Mouse (Mus musculus) lung, postnatal 0 days (tissue): ENCODE measurements at regions not wholly inside any gene's neighbourhood (a gene's known extent, or its start where the extent isn't known, plus 50 kb on each side); places are given as distances from the start of the nearest gene placed in this dataset.

Source experiments
- ATAC-seq: fragments of 200-750 bp; cut with Nextera tagmentation; 2 replicates; pipeline ENCODE4 v1.8.0; 2017; ENCODE audit warnings: moderate library complexity
- DNase-seq: peaks from one replicate; pipeline ENCODE4 v3.0.0-alpha.2; 2016; ENCODE audit warnings: low spot score
- H3K27ac ChIP-seq: fragments of 300-500 bp; sonication (generic); 2 replicates; pipeline ENCODE4 v1.5.1; 2014; ENCODE audit warnings: antibody characterized with exemption, mild to moderate bottlenecking, low read length, mixed read lengths
- H3K27me3 ChIP-seq: fragments of 300-500 bp; sonication (generic); replicated peaks from 2 replicates; pipeline ENCODE4 v1.6.1; 2014; ENCODE audit warnings: low read length, mixed read lengths; ENCODE audit not compliant: insufficient read depth
- H3K36me3 ChIP-seq: fragments of 300-500 bp; sonication (generic); 2 replicates; pipeline ENCODE4 v1.6.1; 2014; ENCODE audit warnings: low read length, mixed read lengths; ENCODE audit not compliant: insufficient read depth
- H3K4me1 ChIP-seq: fragments of 300-500 bp; sonication (generic); 2 replicates; pipeline ENCODE4 v1.6.1; 2014; ENCODE audit warnings: antibody characterized with exemption, low read depth, low read length, mixed read lengths; ENCODE audit not compliant: insufficient read depth
- H3K4me2 ChIP-seq: fragments of 300-500 bp; sonication (generic); replicated peaks from 2 replicates; pipeline ENCODE4 v1.6.1; 2014; ENCODE audit warnings: low read depth, mild to moderate bottlenecking, low read length, moderate library complexity, mixed read lengths
- H3K4me3 ChIP-seq: fragments of 300-500 bp; sonication (generic); 2 replicates; pipeline ENCODE4 v1.5.1; 2014; ENCODE audit warnings: low read depth, low read length
- H3K9ac ChIP-seq: fragments of 300-500 bp; sonication (generic); replicated peaks from 2 replicates; pipeline ENCODE4 v1.6.1; 2014; ENCODE audit warnings: low read depth, mild to moderate bottlenecking
- H3K9me3 ChIP-seq: fragments of 300-500 bp; sonication (generic); 2 replicates; pipeline ENCODE4 v1.6.1; 2016; ENCODE audit warnings: low read length, mixed read lengths
- CTCF ChIP-seq: IDR thresholded peaks from 2 replicates; pipeline ENCODE4 v1.5.1; 2016; ENCODE audit warnings: antibody characterized with exemption, mild to moderate bottlenecking
- EP300 ChIP-seq: IDR thresholded peaks from 2 replicates; pipeline ENCODE4 v1.6.1; 2016; ENCODE audit warnings: antibody characterized with exemption, mild to moderate bottlenecking, control low read depth
- whole genome bisulfite sequencing: fragments of 180-500 bp; shearing (Covaris S2); extraction: QIAGEN DNeasy Blood & Tissue Kit; methylation state at CpG from one replicate; pipeline ENCODE4 v1.1.7; 2014; 5-methylcytosine and 5-hydroxymethylcytosine counted together

DNA sequence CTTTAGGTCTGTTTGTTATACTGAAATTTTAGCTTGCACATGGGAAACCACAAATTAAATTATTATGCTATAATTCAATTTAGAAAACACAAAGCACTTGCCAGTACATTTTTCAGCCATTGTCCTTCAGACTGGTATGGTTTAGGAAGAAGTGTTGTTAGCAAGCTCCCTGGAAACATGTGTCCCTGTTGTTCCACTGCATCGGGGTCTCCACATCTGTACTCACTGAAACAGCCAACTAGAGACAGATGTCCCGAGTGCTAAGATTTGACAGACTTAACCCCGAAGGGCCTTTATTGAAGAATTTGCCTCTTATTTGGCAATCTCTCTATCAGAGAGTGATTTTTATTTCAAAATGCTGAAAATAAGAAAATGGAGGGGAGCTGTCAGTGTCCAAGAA lies 362.6 kb downstream of the Rfpl4b start:
- no peak overlapping the region for H3K9ac ChIP-seq
- no peaks in the 10 kb centered on the region for H3K4me1 ChIP-seq
- no peaks in the 10 kb centered on the region for H3K27me3 ChIP-seq
- DNase-seq = no peak
- H3K4me2 ChIP-seq = no peak overlapping the region
- H3K4me3 ChIP-seq = no peak overlapping the region
- H3K9me3 ChIP-seq = no peaks in the 10 kb centered on the region
- 49% methylated on average over 3 of the region's 3 CpGs for WGBS
- no peak overlapping the region for H3K27ac ChIP-seq
- H3K36me3 ChIP-seq = no peaks in the 10 kb centered on the region
- TF ChIP-seq CTCF (no peak), EP300 (no peak)
- ATAC-seq = no peak

DNA sequence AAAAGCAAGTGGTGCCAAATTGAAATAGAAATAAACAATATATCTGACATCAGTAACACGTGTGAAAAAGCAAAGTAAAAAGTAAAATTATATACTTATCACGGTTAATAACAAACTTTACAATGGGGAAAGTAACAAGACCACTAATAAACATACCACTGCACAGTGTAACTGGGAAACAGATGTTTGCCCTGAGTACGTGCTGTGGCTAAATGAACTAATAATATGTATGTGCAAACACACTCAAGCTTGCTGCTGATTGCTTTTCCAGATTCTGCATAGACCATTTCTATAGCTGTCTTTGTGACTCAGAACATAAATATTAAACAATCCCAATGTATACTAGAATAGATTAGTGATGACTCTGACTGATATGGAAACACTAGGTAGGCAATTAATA lies 363.2 kb downstream of the Rfpl4b start:
- ATAC-seq = no peak
- H3K27ac ChIP-seq = no peak overlapping the region

DNA sequence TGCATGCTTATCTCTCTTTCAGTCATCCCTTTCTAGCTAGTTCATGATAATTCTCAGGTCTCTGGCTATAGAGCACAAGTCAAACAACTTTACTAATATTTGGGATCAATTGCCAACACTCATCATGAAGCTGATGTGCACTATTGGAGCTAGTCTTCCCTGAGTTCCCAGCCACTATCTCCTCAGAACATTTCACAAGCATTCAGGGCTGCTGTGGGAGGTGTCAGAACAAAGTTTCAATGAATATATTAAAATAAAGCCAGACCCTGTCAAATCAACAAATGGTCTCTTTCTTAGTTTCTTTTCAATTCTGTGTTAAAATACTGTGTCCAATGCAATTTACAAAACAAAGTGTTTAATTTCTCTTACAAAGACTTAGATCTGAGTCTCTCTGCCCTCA lies 364.8 kb downstream of the Rfpl4b start:
- H3K36me3 ChIP-seq = no peaks in the 10 kb centered on the region
- ATAC-seq = no peak
- H3K4me1 ChIP-seq = no peaks in the 10 kb centered on the region
- DNase-seq = no peak
- TF ChIP-seq EP300 (no peak), CTCF (no peak)
- no peak overlapping the region for H3K9ac ChIP-seq
- no peak overlapping the region for H3K4me2 ChIP-seq
- no peaks in the 10 kb centered on the region for H3K27me3 ChIP-seq
- no peak overlapping the region for H3K27ac ChIP-seq
- no peak overlapping the region for H3K4me3 ChIP-seq
- no peaks in the 10 kb centered on the region for H3K9me3 ChIP-seq

More for the DNA sequence above, 363.2 kb downstream of the Rfpl4b start:
- no peaks in the 10 kb centered on the region for H3K4me1 ChIP-seq
- no peak overlapping the region for H3K4me2 ChIP-seq
- TF ChIP-seq CTCF = no peak
- TF ChIP-seq EP300 = no peak
- no peak overlapping the region for H3K4me3 ChIP-seq
- WGBS = 64% methylated on average over 3 of the region's 3 CpGs
- H3K9ac ChIP-seq = no peak overlapping the region
- H3K9me3 ChIP-seq = no peaks in the 10 kb centered on the region
- H3K36me3 ChIP-seq = no peaks in the 10 kb centered on the region
- no peaks in the 10 kb centered on the region for H3K27me3 ChIP-seq
- DNase-seq = no peak

DNA sequence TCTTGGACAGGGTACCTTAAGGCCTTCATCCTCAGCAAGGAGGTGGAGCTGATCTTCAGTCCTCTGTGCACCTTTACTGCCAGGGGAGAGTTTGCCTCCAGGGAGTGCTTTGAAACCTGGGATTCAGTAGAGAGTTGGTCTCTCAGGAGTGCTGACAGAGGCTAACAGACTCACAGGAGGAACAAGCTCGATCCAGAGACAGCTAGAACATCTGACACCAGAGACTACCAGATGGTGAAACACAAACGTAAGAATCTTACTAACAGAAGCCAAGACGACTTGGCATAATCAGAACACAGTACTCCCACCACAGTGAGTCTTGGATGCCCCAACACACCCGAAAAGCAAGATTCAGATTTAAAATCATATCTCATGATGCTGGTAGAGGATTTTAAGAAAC lies 372.3 kb downstream of the Rfpl4b start:
- DNase-seq (no peak), ATAC-seq (no peak)
- Histone ChIP-seq H3K36me3 (no peaks in the 10 kb centered on the region), H3K4me1 (no peaks in the 10 kb centered on the region), H3K9me3 (no peaks in the 10 kb centered on the region), H3K9ac (no peak overlapping the region), H3K27ac (no peak overlapping the region), H3K27me3 (no peaks in the 10 kb centered on the region), H3K4me2 (no peak overlapping the region), H3K4me3 (no peak overlapping the region)
- TF ChIP-seq EP300 = no peak
- TF ChIP-seq CTCF = no peak
- 70% methylated on average over 4 of the region's 4 CpGs for WGBS

DNA sequence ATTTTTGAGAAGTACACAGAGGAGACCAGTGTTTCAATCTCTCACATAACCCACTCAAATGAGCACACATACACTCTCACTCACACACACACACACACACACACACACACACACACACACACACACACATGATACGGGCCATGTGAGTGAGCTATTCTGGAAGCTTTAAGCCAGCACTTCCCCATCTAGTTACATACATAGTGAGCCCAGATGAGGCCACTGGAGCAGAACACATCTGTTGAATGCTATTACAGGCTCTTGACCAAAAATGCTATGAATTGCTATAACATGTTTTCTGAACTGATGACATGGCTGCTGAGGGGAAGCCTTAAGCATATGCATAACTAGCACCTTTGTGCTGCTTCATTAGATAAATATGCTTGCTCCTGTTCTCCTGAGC lies 373.9 kb downstream of the Rfpl4b start:
- H3K9me3 ChIP-seq = no peaks in the 10 kb centered on the region
- H3K27me3 ChIP-seq = no peaks in the 10 kb centered on the region
- TF ChIP-seq EP300 (no peak), CTCF (no peak)
- no peak for DNase-seq
- no peaks in the 10 kb centered on the region for H3K4me1 ChIP-seq
- no peak overlapping the region for H3K9ac ChIP-seq
- H3K36me3 ChIP-seq = no peaks in the 10 kb centered on the region
- WGBS = 80% methylated on average over 1 of the region's 1 CpGs
- ATAC-seq = no peak
- no peak overlapping the region for H3K4me3 ChIP-seq
- no peak overlapping the region for H3K27ac ChIP-seq
- no peak overlapping the region for H3K4me2 ChIP-seq

DNA sequence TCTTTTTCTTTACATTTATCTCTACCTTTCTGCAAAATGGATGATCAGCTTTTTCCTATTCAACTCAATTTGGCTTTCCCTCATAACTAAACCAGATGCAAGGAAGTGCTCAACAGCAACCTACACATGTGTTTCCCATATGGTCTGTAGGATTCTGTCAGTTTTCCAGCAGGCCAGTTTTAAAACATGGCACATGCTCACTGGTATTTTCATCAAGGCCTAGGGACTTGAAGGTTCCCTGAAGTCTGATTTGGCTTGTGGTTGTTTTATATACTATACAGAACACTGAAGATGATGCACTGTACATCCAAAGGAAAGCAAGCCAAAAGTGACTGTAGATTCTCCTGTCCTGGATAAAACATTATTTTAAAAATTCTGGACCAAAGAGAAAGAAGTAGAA lies 374.3 kb downstream of the Rfpl4b start:
- H3K36me3 ChIP-seq = no peaks in the 10 kb centered on the region
- no peak overlapping the region for H3K9ac ChIP-seq
- DNase-seq (no peak), ATAC-seq (no peak)
- H3K9me3 ChIP-seq = no peaks in the 10 kb centered on the region
- H3K27ac ChIP-seq = no peak overlapping the region
- TF ChIP-seq EP300 (no peak), CTCF (no peak)
- H3K4me1 ChIP-seq = no peaks in the 10 kb centered on the region
- no peak overlapping the region for H3K4me3 ChIP-seq
- H3K27me3 ChIP-seq = no peaks in the 10 kb centered on the region
- H3K4me2 ChIP-seq = no peak overlapping the region

DNA sequence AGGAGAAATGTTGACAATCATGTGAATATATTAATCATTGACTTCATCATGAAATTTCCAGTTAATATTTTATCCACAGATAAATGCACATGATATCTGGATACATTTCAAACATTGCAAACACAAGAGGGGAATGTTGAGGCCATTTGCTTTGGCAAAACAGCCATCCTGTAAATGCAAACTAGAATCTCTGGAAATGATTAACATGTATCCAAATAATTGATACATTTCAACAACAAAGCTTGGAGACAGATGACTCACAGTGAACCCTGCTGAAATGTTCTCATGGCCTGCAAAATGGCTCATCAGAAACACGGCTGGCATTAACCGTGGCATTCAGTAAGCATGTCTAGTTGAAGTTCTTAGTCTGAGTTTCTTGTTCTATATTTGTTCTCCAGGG lies 382.3 kb downstream of the Rfpl4b start:
- no peak for DNase-seq
- no peaks in the 10 kb centered on the region for H3K36me3 ChIP-seq
- WGBS = 93% methylated on average over 2 of the region's 2 CpGs

More for the DNA sequence above, 382.3 kb downstream of the Rfpl4b start:
- H3K4me1 ChIP-seq = no peaks in the 10 kb centered on the region
- no peak overlapping the region for H3K9ac ChIP-seq
- TF ChIP-seq EP300 (no peak), CTCF (no peak)
- H3K4me3 ChIP-seq = no peak overlapping the region
- no peak overlapping the region for H3K4me2 ChIP-seq
- H3K27me3 ChIP-seq = no peaks in the 10 kb centered on the region
- H3K9me3 ChIP-seq = no peaks in the 10 kb centered on the region
- H3K27ac ChIP-seq = no peak overlapping the region
- ATAC-seq = no peak
